Mouse (Mus musculus) E14TG2a.4 (cell line): ENCODE measurements around the gene Ppm1m.

Source experiments
- CTCF ChIP-seq: conservative IDR thresholded peaks from 2 replicates; pipeline ENCODE4 v1.5.1; 2014; ENCODE audit warnings: low read length
- NANOG ChIP-seq: IDR thresholded peaks from 2 replicates; pipeline ENCODE4 v1.6.1; 2014; ENCODE audit warnings: borderline replicate concordance, low read length, mixed read lengths

DNA sequence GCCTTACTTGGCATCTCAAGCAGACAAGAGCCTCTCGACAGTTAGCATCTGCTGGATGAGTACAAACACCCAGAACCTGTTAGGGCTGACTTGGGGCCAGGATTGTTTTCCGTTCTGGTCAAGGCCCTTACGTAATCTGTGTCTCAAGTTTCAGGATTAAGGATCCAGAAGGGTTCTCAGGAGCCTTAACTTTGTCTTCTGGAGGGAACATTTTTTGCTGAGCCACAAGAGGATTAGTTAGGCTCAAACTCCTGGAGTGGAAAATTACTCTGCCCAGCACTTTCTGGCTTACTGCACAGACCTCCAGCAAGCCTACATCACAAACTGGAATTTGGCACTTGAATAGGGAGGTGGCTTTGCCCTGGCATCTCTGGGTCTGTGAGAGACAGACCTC, 37.3 kb upstream of the Ppm1m start:
- no peak for TF ChIP-seq CTCF
- no peak for TF ChIP-seq NANOG
